Mouse (Mus musculus) neural tube, postnatal 0 days (tissue): ENCODE data around the gene Odf3l2. TPM values are rescaled to one million over a fixed set of nuclear protein-coding genes. Genes with fewer than 3 reads are reported as not detected.

Experiments
- polyA plus RNA-seq: library from polyadenylated mRNA; unstranded; fragments of >200 nt; fragmentation: Nextera tagmentation; extraction: Ambion mirVana; gene quantifications from 2 replicates; pipeline ENCODE4 v1.2.1, GENCODE M21; 2015

The Odf3l2 gene
- 0.24 and 0.61 TPM in 2 replicates for polyA plus RNA-seq

DNA sequence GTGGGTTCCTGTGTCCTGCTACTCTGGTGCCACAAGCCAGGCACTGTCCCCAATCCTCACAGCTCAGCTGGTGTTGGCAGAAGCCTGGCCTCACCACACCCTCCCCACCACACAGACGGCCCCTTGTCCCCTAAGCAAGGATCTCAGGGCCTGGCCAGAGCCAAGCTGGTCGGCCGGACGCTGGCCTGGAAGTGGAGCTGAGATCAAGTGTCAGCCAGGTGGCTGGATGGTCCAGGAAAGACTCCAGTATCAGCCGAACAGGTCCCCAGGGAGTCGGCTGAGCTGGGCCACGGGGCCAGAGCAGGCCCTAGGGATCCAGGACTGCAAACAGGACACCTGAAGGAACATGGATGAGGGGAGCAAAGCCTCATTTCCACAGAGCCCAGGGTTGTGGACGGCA, at the start of gene Odf3l2:
Odf3l2 (minus strand) TSS at position 28 of the 400 bp plus-strand sequence.

DNA sequence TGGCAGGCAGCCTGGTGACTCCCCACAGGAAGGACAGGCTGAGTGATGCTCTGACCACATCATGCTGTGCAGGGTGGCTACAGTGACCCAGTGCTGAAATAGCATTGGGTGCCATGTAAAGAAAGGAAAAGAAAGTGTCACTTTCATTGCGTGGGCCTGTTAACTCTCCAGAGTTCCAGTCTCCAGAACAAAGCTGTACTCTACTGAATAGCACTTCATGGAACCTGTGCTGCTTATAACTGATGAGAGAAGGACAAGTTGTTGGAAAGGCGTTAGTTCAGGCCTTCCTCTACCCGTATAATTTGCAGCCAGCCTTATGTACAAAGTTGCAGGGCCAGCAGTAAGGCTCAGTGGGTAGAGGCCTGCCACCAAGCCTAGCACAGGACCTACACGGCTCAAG, 43.2 kb upstream of the Odf3l2 start, which contains the start of gene Gzmm:
Gzmm (plus strand) TSS at position 301 of the 400 bp plus-strand sequence.

DNA sequence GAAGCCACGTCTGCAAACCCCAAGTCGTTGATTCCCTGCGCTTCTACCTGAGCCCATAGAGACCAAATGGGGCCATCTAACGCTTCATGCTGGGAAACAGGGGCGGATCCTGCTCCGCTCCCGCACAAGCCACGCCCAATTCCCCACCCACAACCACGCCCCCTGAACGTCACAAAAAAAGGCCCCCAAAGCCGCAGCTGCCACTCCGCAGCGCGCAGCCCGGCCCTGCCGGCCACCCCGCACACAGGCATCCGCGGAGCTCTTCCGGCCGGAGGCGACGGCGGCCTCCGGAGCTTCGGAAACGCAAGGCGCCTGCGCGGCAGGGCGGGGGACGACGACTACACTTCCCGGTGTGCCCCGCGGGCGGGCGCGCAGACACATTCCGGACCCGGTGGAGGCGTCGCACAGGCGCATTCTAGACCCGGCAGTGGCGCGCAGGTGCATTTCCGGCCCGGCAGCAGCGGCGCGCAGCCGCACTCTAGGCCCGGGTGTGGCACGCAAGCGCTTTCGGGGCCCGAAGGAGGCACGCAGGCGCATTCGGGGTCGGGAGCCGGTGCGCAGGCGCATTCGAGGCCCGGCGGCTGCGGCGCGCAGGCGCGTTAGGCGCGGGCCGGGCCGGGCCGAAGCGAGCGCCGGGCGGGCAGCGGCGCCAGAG, 36.2 kb upstream of the Odf3l2 start, which contains the start of gene Cdc34:
Cdc34 (plus strand) TSS at position 605 of the 655 bp plus-strand sequence.

DNA sequence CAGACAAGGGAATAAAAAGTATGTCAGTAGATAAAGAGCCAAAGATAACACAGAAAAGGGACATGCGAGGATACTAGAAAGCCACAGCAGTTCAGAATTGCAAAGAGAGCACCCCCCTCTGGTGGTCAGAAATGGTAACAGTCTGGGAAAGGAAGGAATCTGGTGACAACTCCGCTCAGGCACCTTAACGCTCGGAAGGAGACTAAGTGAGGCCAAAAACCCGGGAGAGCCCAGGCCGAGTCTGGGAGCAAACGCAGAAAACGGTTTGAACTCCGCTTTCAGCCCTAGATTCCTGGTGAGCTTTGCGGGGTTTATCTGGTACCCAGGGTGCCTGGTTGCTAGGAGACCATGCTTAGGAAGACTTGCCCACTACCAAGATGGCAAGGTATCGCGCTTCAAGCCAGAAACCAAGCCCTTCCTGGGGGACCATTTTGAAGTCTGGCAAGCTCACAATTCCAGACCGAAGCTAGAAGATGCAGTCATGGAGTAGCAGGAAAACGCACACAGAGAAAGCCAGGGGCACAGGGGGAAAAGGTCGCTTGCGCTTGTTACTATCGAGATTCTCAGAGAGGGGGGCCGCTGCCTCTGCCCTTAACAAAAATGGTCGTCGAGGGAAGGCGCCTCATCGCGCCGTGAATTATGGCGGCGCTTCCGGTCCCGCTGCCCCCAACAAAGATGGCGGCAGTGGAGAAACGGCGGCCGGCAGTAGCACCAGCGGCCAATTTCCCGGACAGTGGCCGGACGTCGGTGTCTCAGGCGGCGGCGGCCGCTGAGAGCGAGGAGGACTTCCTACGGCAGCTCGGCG, 23.4 kb upstream of the Odf3l2 start, which contains the start of gene Tpgs1:
Tpgs1 (plus strand) TSS at position 599 of the 805 bp plus-strand sequence.

DNA sequence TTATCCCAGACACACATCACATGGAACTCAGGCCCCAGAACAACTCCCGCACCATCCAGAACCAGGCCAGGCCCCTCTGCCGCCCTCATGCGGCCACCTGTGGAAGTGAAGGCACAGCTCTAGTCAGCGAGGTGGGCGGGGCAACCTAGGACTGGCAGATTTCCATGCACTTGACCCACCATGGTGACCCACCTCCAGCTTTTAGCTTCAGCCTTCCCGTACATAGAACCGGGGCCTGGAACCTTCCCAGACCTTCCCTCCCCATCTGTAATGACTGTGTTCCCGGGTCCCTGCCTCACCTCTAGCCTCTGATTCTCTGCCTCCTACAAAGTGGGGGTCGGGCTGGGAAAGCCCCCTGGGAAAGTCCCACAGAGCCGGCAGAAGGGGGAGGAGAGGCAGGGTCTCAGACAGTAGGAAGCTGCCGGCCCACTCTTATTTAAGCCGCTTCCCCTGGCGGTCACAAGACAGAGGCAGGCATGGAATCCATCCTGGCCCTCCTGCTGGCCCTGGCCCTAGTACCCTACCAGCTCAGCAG, 18.7 kb upstream of the Odf3l2 start, which contains the start of gene Madcam1:
Madcam1 (plus strand) TSS at position 429 of the 535 bp plus-strand sequence.

DNA sequence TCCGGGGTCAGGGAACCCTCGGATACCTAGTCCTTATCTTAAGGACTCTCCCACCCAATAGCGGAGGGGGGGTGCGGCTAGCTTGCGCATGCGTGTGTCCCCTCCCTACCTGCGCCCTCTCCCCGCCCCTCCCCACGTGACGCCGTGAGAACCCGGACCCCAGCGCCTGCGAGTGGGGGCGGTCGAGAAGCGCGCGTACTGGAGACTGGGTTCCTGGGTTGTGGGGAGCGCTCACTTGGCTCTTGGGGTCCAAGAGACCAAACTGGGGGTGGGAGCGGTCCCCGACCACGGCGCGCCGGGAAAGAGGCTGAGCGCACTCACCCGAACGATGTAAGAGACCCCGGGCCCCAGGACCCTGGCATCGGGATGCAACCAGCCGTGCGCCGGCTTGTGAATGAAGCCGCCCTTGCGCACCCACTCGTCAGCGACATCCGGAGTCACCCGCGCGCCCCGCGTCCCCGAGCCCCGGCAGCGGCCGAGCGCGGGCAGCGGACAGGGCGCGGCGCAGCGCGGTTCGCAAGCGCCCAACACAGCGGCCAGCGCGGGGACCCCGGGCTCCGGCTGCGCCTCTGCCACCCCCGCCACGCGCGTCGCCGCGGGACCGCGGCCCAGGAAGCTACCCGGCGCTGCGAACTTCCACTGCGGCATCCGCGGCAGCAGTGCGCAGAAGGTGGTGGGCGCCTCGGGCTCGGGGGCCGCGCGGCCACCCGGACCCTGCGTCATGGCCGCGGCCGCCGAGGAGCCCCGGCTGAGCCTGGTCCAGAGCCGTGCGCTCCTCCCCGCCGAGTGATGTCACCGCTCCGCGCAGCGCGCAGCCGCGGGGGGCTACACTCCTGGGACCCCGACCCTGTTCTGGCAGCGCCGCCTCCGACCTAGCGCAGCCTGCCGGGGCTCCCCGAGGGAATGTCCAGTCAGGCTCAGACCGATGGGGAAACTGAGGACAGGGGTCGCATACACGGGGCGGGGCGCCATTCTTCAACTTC, 8.1 kb downstream of the Odf3l2 start, which contains the start of gene Shc2:
Shc2 (minus strand) TSS at position 791 of the 983 bp plus-strand sequence.

DNA sequence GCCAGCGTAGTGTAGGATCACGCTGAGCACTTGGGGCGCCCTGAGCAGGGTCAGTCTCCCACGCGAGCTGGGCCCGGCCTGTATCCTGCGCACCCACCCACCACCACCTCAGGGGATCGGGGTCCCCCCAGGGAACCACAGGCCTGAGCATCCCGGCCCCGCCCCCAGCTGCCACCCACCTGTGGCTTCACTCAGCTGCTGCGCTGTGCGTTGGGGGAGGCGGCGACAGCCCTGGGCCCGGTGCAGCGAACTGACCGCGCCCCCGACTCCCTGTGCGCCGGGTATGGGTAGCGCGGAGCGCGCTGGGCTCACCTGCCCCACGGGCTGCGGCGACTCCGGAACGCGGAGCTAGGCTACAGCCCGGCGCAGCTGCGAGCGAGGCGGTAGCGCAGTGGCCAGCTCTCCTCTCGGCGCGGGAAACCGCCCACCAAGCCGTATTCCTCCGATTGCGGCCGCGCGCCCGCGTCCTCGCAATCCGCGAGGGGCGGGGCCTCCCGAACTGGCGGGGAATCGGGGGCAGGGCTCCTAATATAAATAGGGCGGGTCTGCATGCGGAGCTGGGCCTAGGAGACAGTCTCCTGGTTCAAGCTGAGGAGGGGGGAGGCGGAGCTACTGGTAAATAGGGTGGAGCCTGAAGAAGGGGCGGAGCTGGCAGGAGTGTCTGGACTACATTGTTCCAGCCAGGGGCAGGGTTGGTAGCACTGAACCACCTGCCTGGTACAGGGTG, 31.8 kb downstream of the Odf3l2 start, which contains the start of gene C2cd4c:
C2cd4c (minus strand) TSS at position 448 of the 727 bp plus-strand sequence.

Other genes with a start within 250 kb of the Odf3l2 start
- 0.05 TPM in 1 of 2 replicates, not detected in the other for gene Vmn2r83, start 177.0 kb downstream of the Odf3l2 start, polyA plus RNA-seq
- 21.6 and 22.1 TPM in 2 replicates for gene Plpp2, start 111.9 kb downstream of the Odf3l2 start, polyA plus RNA-seq
- 40.4 and 48.8 TPM in 2 replicates for gene Mier2, start 90.5 kb downstream of the Odf3l2 start, polyA plus RNA-seq
- not detected in 2 replicates for gene Theg, start 58.4 kb downstream of the Odf3l2 start, polyA plus RNA-seq
- gene C2cd4c, start 31.7 kb downstream of the Odf3l2 start, polyA plus RNA-seq, result 1.1 TPM in 2 replicates
- 23.9 and 24.3 TPM in 2 replicates for gene Shc2, start 7.8 kb downstream of the Odf3l2 start, polyA plus RNA-seq
- 0.57 and 0.93 TPM in 2 replicates for gene Madcam1, start 18.8 kb upstream of the Odf3l2 start, polyA plus RNA-seq
- gene Tpgs1, start 23.6 kb upstream of the Odf3l2 start, polyA plus RNA-seq, result 142 and 148 TPM in 2 replicates
- 68.6 and 75.3 TPM in 2 replicates for gene Cdc34, start 36.5 kb upstream of the Odf3l2 start, polyA plus RNA-seq
- 0.83 and 1.1 TPM in 2 replicates for gene Gzmm, start 43.3 kb upstream of the Odf3l2 start, polyA plus RNA-seq
- 1,217 and 1,238 TPM in 2 replicates for gene Bsg, start 58.8 kb upstream of the Odf3l2 start, polyA plus RNA-seq
- gene Hcn2, start 70.9 kb upstream of the Odf3l2 start, polyA plus RNA-seq, result 10.7 and 16.5 TPM in 2 replicates
- 33.3 and 33.7 TPM in 2 replicates for gene Polrmt, start 100.8 kb upstream of the Odf3l2 start, polyA plus RNA-seq
- 4.8 and 5.8 TPM in 2 replicates for gene Fgf22, start 109.3 kb upstream of the Odf3l2 start, polyA plus RNA-seq
- gene Rnf126, start 121.2 kb upstream of the Odf3l2 start, polyA plus RNA-seq, result 115 and 119 TPM in 2 replicates
- gene Fstl3, start 131.5 kb upstream of the Odf3l2 start, polyA plus RNA-seq, result 3.2 and 4.4 TPM in 2 replicates
- gene Prss57, start 145.2 kb upstream of the Odf3l2 start, polyA plus RNA-seq, result 0.12 TPM in 1 of 2 replicates, not detected in the other
- 202 and 243 TPM in 2 replicates for gene Palm, start 147.8 kb upstream of the Odf3l2 start, polyA plus RNA-seq
- gene Misp, start 175.3 kb upstream of the Odf3l2 start, polyA plus RNA-seq, result 0.36 and 0.45 TPM in 2 replicates
- 41.0 and 46.2 TPM in 2 replicates for gene Ptbp1, start 208.7 kb upstream of the Odf3l2 start, polyA plus RNA-seq
- gene Prtn3, start 228.7 kb upstream of the Odf3l2 start, polyA plus RNA-seq, result 10.9 and 11.4 TPM in 2 replicates
- 253 and 298 TPM in 2 replicates for gene Plppr3, start 228.9 kb upstream of the Odf3l2 start, polyA plus RNA-seq
- not detected in 2 replicates for gene Elane, start 240.5 kb upstream of the Odf3l2 start, polyA plus RNA-seq
- 0.37 TPM in 1 of 2 replicates, not detected in the other for gene Cfd, start 245.1 kb upstream of the Odf3l2 start, polyA plus RNA-seq